Mouse (Mus musculus) embryonic fibroblast, embryonic 13.5 days (primary cell): ENCODE measurements around the gene Kif26b.

Experiments
- CTCF ChIP-seq: IDR thresholded peaks from 2 replicates; pipeline ENCODE4 v1.5.1; 2011; ENCODE audit warnings: mild to moderate bottlenecking, control low read depth, low read length, moderate library complexity, borderline replicate concordance; ENCODE audit not compliant: insufficient read depth
- POLR2A ChIP-seq: IDR thresholded peaks from 2 replicates; pipeline ENCODE4 v1.6.1; 2011; ENCODE audit warnings: low read depth, mild to moderate bottlenecking, control low read depth, low read length, moderate library complexity

DNA sequence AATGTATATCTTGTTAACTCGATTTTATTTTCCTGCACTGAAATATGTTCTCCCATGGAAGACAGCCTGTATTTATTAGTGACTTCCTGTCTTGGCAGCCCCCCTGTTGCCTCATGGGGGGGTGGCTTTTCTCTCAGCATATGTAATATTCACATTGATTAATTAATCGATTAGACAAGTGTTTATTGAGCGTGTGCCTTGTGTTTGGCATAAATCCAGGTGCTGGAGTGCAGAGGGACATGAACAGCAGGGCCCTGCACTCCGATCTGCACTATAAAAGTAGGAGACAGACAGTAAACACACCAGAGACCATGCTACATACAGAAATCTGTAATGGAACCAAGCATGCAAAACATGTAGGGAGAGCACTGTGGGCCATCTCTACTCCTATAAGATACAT is 236.0 kb downstream of the Kif26b start:
- TF ChIP-seq CTCF (no peak), POLR2A (no peak)
